Mouse (Mus musculus) olfactory bulb, adult 2 months (tissue): ENCODE measurements at regions not wholly inside any gene's neighbourhood (a gene's known extent, or its start where the extent isn't known, plus 50 kb on each side); places are given as distances from the start of the nearest gene placed in this dataset.

Experiments used
- CTCF ChIP-seq: fragments of 200-500 bp; IDR thresholded peaks from 2 replicates; pipeline ENCODE4 v1.5.1; 2012; ENCODE audit warnings: low read depth, mild to moderate bottlenecking, low read length, moderate library complexity; ENCODE audit not compliant: insufficient read depth
- POLR2A ChIP-seq: fragments of 200-500 bp; IDR thresholded peaks from 2 replicates; pipeline ENCODE4 v1.6.1; 2012; ENCODE audit warnings: mild to moderate bottlenecking, low read depth, low read length, moderate library complexity; ENCODE audit not compliant: insufficient read depth

DNA sequence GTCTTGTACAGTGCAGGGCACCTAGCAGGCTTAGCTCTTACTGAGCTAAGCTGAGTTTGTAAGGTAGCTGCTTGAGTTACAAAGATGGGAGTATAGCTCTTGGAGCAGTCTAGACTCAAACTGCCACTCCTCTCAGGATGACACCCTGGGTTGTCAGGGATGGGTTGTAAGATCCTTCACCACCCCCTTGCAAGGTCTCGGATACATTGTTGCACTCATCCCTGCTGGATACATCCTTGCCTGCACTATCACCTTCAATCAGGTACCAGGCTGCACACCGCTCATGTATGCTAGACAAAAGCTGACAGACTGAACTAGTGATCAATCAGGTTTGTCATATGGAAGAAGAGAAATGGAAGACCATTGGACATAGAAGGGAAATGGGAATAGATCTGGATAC lies 390.4 kb upstream of the Trpc7 start:
- TF ChIP-seq CTCF = no peak
- TF ChIP-seq POLR2A = no peak
